Mouse (Mus musculus): ENCODE measurements around the gene Unc93b1. TPM values are rescaled to one million over a fixed set of nuclear protein-coding genes. Genes with fewer than 3 reads are reported as not detected.

The Unc93b1 gene
- polyA plus RNA-seq, 1 experiment from 2014 or later, result 14.8 TPM

GRCm38 (mm10) chr19:3931716-3932115 lies 3.3 kb upstream of the Unc93b1 start:
- H3K9ac ChIP-seq, result no peak overlapping the region
- H3K27me3 ChIP-seq (ENCODE audit: insufficient read depth, low read length), result no peaks in the 10 kb centered on the region
- H3K4me3 ChIP-seq (ENCODE audit: low read depth, low read length), result no peak overlapping the region
- ATAC-seq (ENCODE audit: insufficient read depth), result no peak
- no peak overlapping the region for H3K27ac ChIP-seq (ENCODE audit: low read depth)
- no peak for DNase-seq
- no peaks in the 10 kb centered on the region for H3K9me3 ChIP-seq (ENCODE audit: low read depth, low read length)
- WGBS, result 87% methylated on average over 9 of the region's 9 CpGs
- peaks cover 25% of the 10 kb centered on the region for H3K4me1 ChIP-seq (ENCODE audit: insufficient read depth)
- TF ChIP-seq CTCF (IDR thresholded peaks at IDR 0.05; ENCODE audit: low read depth), result no peak
- no peaks in the 10 kb centered on the region for H3K36me3 ChIP-seq (ENCODE audit: insufficient read depth)
- H3K4me2 ChIP-seq, result no peak overlapping the region

DNA sequence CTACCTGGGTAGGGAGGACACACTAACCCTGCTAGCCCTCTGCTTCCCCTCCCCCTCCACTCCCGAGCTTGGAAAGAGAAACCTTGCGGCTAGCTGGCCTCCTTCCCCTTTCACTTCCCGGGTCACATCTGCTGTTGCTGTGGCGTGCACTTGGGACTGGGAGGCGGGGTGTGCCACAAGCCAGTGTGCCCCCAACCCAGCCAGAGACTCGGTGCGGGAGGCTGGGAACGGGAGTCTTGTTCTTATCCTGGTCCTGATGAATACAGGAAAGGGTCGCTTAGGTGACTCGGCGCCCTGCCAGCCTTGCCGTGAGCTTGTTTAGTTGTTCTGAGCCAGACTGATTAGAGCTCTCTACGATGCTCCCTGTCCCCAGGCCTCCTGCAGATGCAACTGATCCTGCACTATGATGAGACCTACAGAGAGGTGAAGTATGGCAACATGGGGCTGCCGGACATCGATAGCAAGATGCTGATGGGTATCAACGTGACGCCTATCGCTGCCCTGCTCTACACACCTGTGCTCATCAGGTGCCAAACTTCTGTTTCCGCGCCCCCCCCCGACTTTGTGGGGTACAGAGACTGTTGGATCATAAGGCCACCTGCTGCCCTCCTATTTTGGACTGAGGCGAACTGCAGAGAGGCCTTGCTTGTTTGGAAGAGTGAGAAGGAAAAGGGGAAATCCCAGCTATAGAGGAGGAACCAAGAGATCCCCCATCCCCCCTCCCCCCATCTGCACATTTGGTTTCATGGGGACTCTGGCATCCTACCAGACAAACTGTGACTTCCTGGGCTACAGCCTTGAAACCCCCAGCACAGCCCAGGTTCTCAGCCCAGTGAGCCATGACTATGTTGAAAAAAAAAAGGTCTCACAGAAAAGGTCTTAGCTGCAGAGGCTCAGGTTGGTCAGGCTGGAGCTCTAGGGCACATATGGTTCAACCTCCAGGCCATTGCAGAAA lies 1.2 kb downstream of the Unc93b1 start:
- Histone ChIP-seq H3K4me3 (ENCODE audit: low read depth, low read length) (peak overlapping the region; percentile 50), H3K4me1 (ENCODE audit: insufficient read depth) (peaks cover 9% of the 10 kb centered on the region), H3K27me3 (ENCODE audit: insufficient read depth, low read length) (no peaks in the 10 kb centered on the region), H3K27ac (ENCODE audit: low read depth) (no peak overlapping the region), H3K9ac (peak overlapping the region; percentile 58), H3K4me2 (peak overlapping the region; percentile 94), H3K36me3 (ENCODE audit: insufficient read depth) (no peaks in the 10 kb centered on the region), H3K9me3 (ENCODE audit: low read depth, low read length) (no peaks in the 10 kb centered on the region)
- peak; percentile 64 for DNase-seq
- TF ChIP-seq CTCF (IDR thresholded peaks at IDR 0.05; ENCODE audit: low read depth), result no peak
- peak; percentile 26 for ATAC-seq (ENCODE audit: insufficient read depth)
- WGBS, result 9% methylated on average over 22 of the region's 22 CpGs

- WGBS, result 67% methylated on average over 7 of the region's 7 CpGs
- Histone ChIP-seq H3K4me3 (ENCODE audit: low read depth, low read length) (no peak overlapping the region), H3K4me2 (no peak overlapping the region), H3K27ac (ENCODE audit: low read depth) (no peak overlapping the region), H3K4me1 (ENCODE audit: insufficient read depth) (no peaks in the 10 kb centered on the region), H3K27me3 (ENCODE audit: insufficient read depth, low read length) (no peaks in the 10 kb centered on the region), H3K9me3 (ENCODE audit: low read depth, low read length) (no peaks in the 10 kb centered on the region), H3K9ac (no peak overlapping the region), H3K36me3 (ENCODE audit: insufficient read depth) (no peaks in the 10 kb centered on the region)
- ATAC-seq (ENCODE audit: insufficient read depth) (no peak), DNase-seq (no peak)
- TF ChIP-seq CTCF (IDR thresholded peaks at IDR 0.05; ENCODE audit: low read depth), result no peak
Measured at GRCm38 (mm10) chr19:3942315-3942714, 7.3 kb downstream of the Unc93b1 start.

DNA sequence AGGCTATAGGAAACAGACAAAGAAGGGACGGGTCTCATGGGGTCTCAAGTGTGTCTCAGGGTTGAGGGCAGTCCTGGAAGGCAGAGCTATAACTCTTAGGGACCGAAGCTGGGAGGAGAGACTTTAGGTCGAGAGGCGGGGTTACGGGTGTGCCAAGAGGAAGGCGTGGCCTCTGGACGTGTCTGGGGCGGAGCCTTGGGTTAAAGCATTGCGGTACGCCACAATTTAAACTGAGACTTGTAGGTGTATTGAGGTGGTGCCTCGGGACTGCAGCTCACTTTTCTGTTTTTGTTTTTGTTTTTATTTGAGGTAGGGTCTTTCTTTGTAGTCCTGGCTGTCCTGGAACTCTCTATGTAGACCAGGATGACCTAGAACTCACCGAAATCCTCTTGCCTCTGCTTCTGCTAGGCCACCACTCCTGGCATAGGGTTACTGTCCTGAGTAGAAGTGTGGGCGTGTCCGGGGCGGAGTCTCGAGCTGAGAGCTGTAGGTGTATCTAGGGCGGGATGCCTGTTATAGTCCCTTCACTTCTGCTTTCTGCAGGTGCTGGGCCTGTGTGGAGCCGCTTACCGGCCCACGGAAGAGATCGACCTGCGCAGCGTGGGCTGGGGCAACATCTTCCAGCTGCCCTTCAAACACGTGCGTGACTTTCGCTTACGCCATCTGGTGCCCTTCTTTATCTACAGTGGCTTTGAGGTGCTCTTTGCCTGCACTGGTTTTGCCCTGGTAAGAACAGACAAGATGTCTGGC lies 8.2 kb downstream of the Unc93b1 start:
- WGBS, result 17% methylated on average over 27 of the region's 27 CpGs
- Histone ChIP-seq H3K9ac (no peak overlapping the region), H3K27ac (ENCODE audit: low read depth) (no peak overlapping the region), H3K4me2 (peak overlapping the region; percentile 45; the same call in 1 of the 2 replicates), H3K4me1 (ENCODE audit: insufficient read depth) (no peaks in the 10 kb centered on the region), H3K4me3 (ENCODE audit: low read depth, low read length) (no peak overlapping the region), H3K9me3 (ENCODE audit: low read depth, low read length) (no peaks in the 10 kb centered on the region), H3K36me3 (ENCODE audit: insufficient read depth) (no peaks in the 10 kb centered on the region), H3K27me3 (ENCODE audit: insufficient read depth, low read length) (no peaks in the 10 kb centered on the region)
- DNase-seq, result peak; percentile 38
- TF ChIP-seq CTCF (IDR thresholded peaks at IDR 0.05; ENCODE audit: low read depth), result no peak
- no peak; the same call in 1 of the 2 replicates for ATAC-seq (ENCODE audit: insufficient read depth)

DNA sequence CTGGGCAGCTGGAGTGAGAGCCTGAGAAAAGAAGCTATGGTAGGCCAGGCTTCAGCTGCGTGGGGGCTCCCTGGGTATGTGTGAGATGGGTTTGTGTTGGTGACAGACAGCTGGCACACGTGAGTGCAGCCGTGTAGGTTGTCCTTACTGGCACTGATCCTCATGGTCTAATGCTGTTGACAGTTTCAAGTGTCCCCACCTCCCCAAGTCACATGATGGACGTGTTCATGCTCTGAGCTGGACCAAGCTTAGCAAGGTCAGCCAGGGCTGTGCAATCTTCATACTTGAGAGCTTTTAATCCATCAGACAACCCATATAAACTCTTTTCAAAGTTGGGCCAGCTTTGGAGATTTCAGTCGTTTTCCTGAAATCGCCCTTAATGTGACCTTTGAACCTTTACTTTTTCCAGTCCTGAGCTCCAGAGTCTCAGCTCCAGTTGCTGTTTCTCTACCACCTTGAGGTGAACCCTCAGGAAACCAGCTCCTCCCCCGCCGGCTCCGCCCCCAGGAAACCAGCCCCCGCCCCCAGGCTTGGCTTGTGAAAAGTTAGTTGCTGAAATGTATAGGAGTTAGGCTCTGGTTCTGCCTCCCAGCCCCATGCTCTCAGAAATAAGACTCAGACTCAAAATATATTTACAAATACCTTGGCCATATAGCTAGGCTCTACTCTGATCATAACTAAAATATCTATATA lies 11.0 kb downstream of the Unc93b1 start:
- Histone ChIP-seq H3K4me3 (ENCODE audit: low read depth, low read length) (no peak overlapping the region), H3K9me3 (ENCODE audit: low read depth, low read length) (no peaks in the 10 kb centered on the region), H3K27ac (ENCODE audit: low read depth) (no peak overlapping the region), H3K9ac (no peak overlapping the region), H3K4me2 (no peak overlapping the region), H3K27me3 (ENCODE audit: insufficient read depth, low read length) (no peaks in the 10 kb centered on the region), H3K36me3 (ENCODE audit: insufficient read depth) (no peaks in the 10 kb centered on the region), H3K4me1 (ENCODE audit: insufficient read depth) (no peaks in the 10 kb centered on the region)
- no peak for ATAC-seq (ENCODE audit: insufficient read depth)
- no peak for DNase-seq
- TF ChIP-seq CTCF (IDR thresholded peaks at IDR 0.05; ENCODE audit: low read depth), result no peak
- WGBS, result 23% methylated on average over 10 of the region's 10 CpGs

DNA sequence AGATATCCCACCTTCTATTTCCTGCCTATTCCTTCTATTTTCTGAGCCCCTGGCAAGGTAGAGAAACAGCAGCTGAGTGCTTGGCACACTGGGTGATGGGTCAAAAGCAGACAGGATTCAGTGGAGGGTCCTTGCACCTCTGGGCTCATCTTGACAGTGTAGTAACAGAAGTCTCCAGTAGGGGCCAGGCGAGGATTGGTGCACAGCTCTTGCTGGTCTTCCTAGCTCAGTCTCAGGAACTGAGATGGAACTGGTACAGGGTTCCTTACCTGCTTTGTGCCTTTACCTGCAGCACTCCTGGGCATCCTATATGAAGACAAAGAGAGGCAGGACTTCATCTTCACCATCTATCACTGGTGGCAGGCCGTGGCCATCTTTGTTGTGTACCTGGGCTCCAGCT lies 11.7 kb downstream of the Unc93b1 start:
- WGBS, result 10% methylated on average over 2 of the region's 2 CpGs
- Histone ChIP-seq H3K27ac (ENCODE audit: low read depth) (no peak overlapping the region), H3K4me2 (no peak overlapping the region), H3K36me3 (ENCODE audit: insufficient read depth) (no peaks in the 10 kb centered on the region), H3K4me1 (ENCODE audit: insufficient read depth) (no peaks in the 10 kb centered on the region), H3K4me3 (ENCODE audit: low read depth, low read length) (no peak overlapping the region), H3K27me3 (ENCODE audit: insufficient read depth, low read length) (no peaks in the 10 kb centered on the region), H3K9ac (no peak overlapping the region), H3K9me3 (ENCODE audit: low read depth, low read length) (no peaks in the 10 kb centered on the region)
- peak; percentile 47; the same call in 1 of the 2 replicates for ATAC-seq (ENCODE audit: insufficient read depth)
- peak; percentile 86 for DNase-seq
- peak; percentile 96 for TF ChIP-seq CTCF (IDR thresholded peaks at IDR 0.05; ENCODE audit: low read depth)
